Mouse (Mus musculus): Measurements from ENCODE around the gene C1qtnf2.

DNA sequence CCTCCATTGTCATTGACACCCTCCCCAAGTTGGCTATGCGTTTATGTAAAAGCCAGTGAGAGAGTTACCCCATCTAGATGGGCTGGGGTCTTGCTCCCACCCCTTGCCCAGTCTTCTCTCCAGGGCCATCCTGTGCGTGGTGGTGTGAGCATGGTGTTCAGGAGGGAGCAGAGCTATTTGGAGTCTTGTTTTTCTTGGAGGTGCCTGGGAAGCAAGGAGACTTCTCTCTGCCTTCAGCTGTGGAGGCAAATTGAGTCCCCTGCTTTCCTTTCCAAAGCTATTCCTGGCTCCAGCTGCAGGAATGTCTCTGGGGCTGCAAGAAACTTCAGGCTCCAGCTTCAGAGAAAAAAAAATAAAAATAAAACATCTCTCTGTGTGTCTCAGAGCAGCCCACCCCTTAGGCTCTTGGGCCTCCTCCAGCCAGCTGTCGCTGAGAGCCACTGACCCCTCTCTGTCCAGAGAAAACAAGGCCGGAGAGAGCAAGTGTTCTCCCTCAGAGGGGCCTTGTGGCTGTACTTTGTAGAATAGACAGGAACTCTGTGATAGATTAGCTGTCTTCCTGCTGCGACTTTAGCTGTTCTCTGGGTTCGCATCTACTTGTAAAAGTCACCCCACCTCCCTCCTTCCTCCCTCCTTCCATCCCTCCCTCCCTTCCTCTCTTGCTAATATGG lies 9.2 kb downstream of the C1qtnf2 start:
- TF ChIP-seq POLR2A (IDR thresholded peaks at IDR 0.05; ENCODE audit: borderline replicate concordance, control insufficient read depth, low read depth, low read length) (no peak), CTCF (IDR thresholded peaks at IDR 0.05; ENCODE audit: control insufficient read depth, insufficient read depth, low read length) (no peak)
